In the genomic region with DNA sequence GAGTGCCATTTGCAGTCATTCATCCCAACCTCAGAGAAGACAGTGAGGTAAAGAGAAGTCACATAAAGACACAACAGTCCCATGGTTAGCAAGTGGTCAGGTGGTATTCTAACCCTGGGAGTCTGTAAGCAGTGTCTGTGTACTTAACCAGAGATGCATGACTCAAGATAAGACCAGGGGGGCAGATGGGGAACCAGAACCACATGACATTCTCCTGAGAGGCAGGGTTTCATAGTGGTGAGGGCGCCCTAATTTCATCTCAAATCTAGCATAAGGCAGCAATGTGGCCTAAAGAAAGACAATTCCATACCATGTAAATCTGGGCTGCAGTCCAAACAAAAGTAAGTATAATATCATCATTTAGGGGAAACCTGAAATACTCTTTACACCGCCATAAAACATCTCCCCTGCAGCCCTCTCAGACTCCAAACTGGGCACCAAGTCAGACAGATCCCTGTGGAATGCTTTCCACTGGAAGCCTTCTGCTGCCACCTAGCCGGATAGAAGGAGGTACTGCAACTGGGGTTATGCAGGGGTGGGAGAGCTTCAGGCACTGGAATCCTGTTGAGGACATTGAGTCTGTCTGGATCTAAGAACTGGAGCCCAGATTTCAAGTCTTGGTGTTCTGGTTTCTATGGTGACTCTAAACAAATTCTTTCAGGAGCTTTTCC, we compare ENCODE assay signal across 8 mouse cellular contexts.
DNase-seq lines count a peak whose midpoint lies in the region; ATAC-seq and TF ChIP-seq lines count a peak whose summit lies in the region.

No protein-coding gene starts in this region.

- no peak for TF ChIP-seq EP300 in stomach, postnatal 0 days (optimal IDR thresholded peaks at IDR 0.05)

- no peaks in the 10 kb centered on the region for H3K9me3 ChIP-seq in embryonic facial prominence, embryonic 11.5 days (replicated peaks; ENCODE audit: control insufficient read depth, low read length)
- H3K9me3 ChIP-seq in hindbrain, embryonic 12.5 days (replicated peaks), result no peaks in the 10 kb centered on the region
- H3K9me3 ChIP-seq in stomach, postnatal 0 days (ENCODE audit: control insufficient read depth, low read length), result no peaks in the 10 kb centered on the region

- peak; percentile 51; the same call in 1 of the 2 replicates for ATAC-seq in embryonic facial prominence, embryonic 11.5 days (replicated peaks; ENCODE audit: insufficient number of reproducible peaks, low FRiP score, low TSS enrichment, low read depth)
- peak; percentile 69; the same call in 1 of the 2 replicates for ATAC-seq in hindbrain, embryonic 12.5 days (ENCODE audit: low FRiP score)
- ATAC-seq in stomach, postnatal 0 days (ENCODE audit: low FRiP score, low TSS enrichment), result peak; percentile 54; the same call in 1 of the 2 replicates

- no peaks in the 10 kb centered on the region for H3K27me3 ChIP-seq in embryonic facial prominence, embryonic 11.5 days (ENCODE audit: control insufficient read depth, insufficient read depth, low read length)
- H3K27me3 ChIP-seq in hindbrain, embryonic 12.5 days, result no peaks in the 10 kb centered on the region
- no peaks in the 10 kb centered on the region for H3K27me3 ChIP-seq in stomach, postnatal 0 days (ENCODE audit: control insufficient read depth, insufficient read depth, low read length)

- TF ChIP-seq CTCF in gastrocnemius, adult 2 months (IDR thresholded peaks at IDR 0.05), result peak; percentile 69
- TF ChIP-seq CTCF in stomach, postnatal 0 days (IDR thresholded peaks at IDR 0.05; ENCODE audit: low read depth), result peak; percentile 92

- 44% methylated on average over 3 of the region's 3 CpGs for WGBS in embryonic facial prominence, embryonic 11.5 days
- 57% methylated on average over 3 of the region's 3 CpGs for WGBS in hindbrain, embryonic 12.5 days
- 45% methylated on average over 3 of the region's 3 CpGs for WGBS in stomach, postnatal 0 days

- H3K9ac ChIP-seq in embryonic facial prominence, embryonic 11.5 days (replicated peaks; ENCODE audit: low read length), result no peak overlapping the region
- H3K9ac ChIP-seq in hindbrain, embryonic 12.5 days, result no peak overlapping the region
- H3K9ac ChIP-seq in stomach, postnatal 0 days (ENCODE audit: low read length), result no peak overlapping the region

- H3K4me2 ChIP-seq in embryonic facial prominence, embryonic 11.5 days (ENCODE audit: low read depth, low read length), result no peak overlapping the region
- H3K4me2 ChIP-seq in hindbrain, embryonic 12.5 days (replicated peaks), result no peak overlapping the region
- H3K4me2 ChIP-seq in stomach, postnatal 0 days (replicated peaks; ENCODE audit: low read depth), result no peak overlapping the region

- no peak overlapping the region for H3K4me3 ChIP-seq in gastrocnemius, adult 2 months
- no peak overlapping the region for H3K4me3 ChIP-seq in embryonic facial prominence, embryonic 11.5 days (ENCODE audit: low read depth, low read length)
- H3K4me3 ChIP-seq in hindbrain, embryonic 12.5 days, result no peak overlapping the region
- no peak overlapping the region for H3K4me3 ChIP-seq in stomach, postnatal 0 days (ENCODE audit: low read depth, low read length)

- no peaks in the 10 kb centered on the region for H3K36me3 ChIP-seq in embryonic facial prominence, embryonic 11.5 days (replicated peaks; ENCODE audit: control insufficient read depth, insufficient read depth, low read depth, low read length)
- H3K36me3 ChIP-seq in hindbrain, embryonic 12.5 days, result no peaks in the 10 kb centered on the region
- H3K36me3 ChIP-seq in stomach, postnatal 0 days (ENCODE audit: control insufficient read depth, insufficient read depth, low read length), result no peaks in the 10 kb centered on the region

- peak; percentile 30 for DNase-seq in gastrocnemius, adult 2 months
- DNase-seq in gastrocnemius, postnatal 25 days, result no peak
- peak; percentile 73 for DNase-seq in adrenal gland, postnatal 14 days
- peak; percentile 77 for DNase-seq in embryonic facial prominence, embryonic 11.5 days (ENCODE audit: low spot score)
- DNase-seq in layer of hippocampus, postnatal 10 days (ENCODE audit: low spot score in 2 of 2), result peak; percentile 76 to 83
- DNase-seq in lung, postnatal 4 days, result peak; percentile 45 to 63
- DNase-seq in stomach, postnatal 0 days (ENCODE audit: low spot score), result peak; percentile 44

- no peaks in the 10 kb centered on the region for H3K4me1 ChIP-seq in embryonic facial prominence, embryonic 11.5 days (ENCODE audit: control insufficient read depth, insufficient read depth, low read length)
- H3K4me1 ChIP-seq in hindbrain, embryonic 12.5 days, result no peaks in the 10 kb centered on the region
- no peaks in the 10 kb centered on the region for H3K4me1 ChIP-seq in stomach, postnatal 0 days (replicated peaks; ENCODE audit: control insufficient read depth, insufficient read depth)

- H3K27ac ChIP-seq in gastrocnemius, adult 2 months, result no peak overlapping the region
- H3K27ac ChIP-seq in embryonic facial prominence, embryonic 11.5 days (replicated peaks; ENCODE audit: low read depth, low read length), result no peak overlapping the region
- no peak overlapping the region for H3K27ac ChIP-seq in hindbrain, embryonic 12.5 days
- H3K27ac ChIP-seq in stomach, postnatal 0 days (replicated peaks), result no peak overlapping the region

- intact Hi-C loops in gastrocnemius, adult 2 months (cut with DNase I), result no loop called here
